Mouse (Mus musculus) embryonic fibroblast, embryonic 13.5 days (primary cell): ENCODE measurements around the gene Id2.

ENCODE experiments used
- CTCF ChIP-seq: IDR thresholded peaks from 2 replicates; pipeline ENCODE4 v1.5.1; 2011; ENCODE audit warnings: mild to moderate bottlenecking, control low read depth, low read length, moderate library complexity, borderline replicate concordance; ENCODE audit not compliant: insufficient read depth
- POLR2A ChIP-seq: IDR thresholded peaks from 2 replicates; pipeline ENCODE4 v1.6.1; 2011; ENCODE audit warnings: low read depth, mild to moderate bottlenecking, control low read depth, low read length, moderate library complexity

GRCm38 (mm10) chr12:25142251-25142650, 45.3 kb upstream of the Id2 start:
- TF ChIP-seq CTCF = no peak
- no peak for TF ChIP-seq POLR2A
